Mouse (Mus musculus): Measurements from ENCODE around the gene Scel.
"Not testable (repeated sequence)": the region's sequence is repeated elsewhere in the genome, so short reads cannot be mapped to it uniquely, and the experiment has no call there.

Gene Scel

DNA sequence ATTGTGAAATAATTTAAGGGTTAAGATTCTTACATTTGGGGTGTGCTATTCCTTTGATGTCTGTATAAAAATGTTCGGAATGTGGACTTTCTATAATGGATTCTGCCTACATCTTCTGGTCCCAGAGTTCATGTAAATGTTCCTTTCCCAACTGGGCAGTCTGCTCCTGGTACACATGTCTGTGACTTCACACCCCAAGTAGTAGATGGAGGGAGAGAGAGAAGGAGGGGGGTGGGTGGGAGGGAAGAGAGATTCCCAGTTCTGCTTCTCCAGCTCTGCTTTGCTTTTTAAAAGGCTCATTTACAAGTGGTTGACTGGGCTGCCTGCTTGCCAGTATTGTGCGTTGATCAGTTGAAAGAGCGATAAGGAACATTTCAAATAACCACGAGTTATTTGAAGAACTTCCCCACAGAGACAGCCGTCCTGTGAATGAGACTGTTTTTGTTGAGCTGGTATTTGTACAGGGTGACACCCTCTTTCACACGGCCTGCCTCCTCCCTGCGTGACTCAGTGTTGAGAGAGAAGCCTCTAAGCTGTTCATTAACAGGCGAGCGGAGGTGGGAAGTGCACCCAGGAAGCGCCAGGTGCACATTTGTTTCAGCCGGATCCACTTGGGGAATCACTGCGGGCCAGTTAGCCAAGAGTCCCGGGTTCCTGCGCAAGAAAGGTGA lies at the start of gene Scel:
Gene Scel (plus strand): TSS at position 541 of the 671 bp plus-strand sequence.
- in situ Hi-C loops (cut with MboI, MseI): no loop called here

GRCm38 (mm10) chr14:103468691-103469463 lies 44.3 kb upstream of the Scel start:
- in situ Hi-C loops (cut with MboI, MseI): loop anchor here (10.0 to 25.0 kb wide), 2 partner anchors 124 to 232 kb away; partner anchors contain the start of gene Mycbp2

- in situ Hi-C loops (cut with MboI, MseI): loop anchor here (10.0 to 25.0 kb wide), 2 partner anchors 125 to 232 kb away; partner anchors contain the start of gene Mycbp2
Observed at GRCm38 (mm10) chr14:103469464-103470015, 43.6 kb upstream of the Scel start.

DNA sequence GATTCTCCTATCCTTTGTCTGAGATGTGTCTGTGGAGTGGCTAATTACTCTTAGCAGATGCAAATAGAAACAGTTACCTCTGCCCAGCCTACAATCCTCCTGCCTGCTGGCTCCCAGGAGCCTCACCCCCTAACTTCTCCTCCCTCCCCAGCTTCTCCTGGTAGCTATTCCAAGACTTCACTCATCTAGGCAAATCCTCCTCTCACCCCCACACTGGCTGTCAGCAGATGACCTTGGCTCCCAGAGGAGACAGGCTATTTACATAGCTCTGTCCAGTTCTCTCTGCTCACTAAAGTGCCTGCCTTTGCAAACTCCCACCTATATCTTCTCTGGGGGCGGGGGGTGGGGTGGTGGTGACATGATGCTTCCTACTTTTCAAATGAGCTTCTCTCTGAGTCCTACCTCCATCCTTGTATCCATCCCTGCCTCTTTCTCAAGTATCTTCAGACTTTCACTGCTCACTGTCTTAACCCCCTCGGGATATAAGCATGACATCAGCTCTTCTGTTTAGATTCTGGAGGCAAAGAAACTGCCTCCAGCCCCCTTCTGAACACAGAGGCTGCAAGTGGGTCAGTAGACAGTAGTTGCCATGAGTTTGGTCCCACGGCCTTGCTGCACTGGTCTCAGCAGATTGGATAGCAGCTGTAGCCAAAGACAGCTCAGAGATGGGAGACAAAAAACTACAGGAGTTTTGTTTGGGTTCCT lies 41.9 kb upstream of the Scel start:
- in situ Hi-C loops (cut with MboI, MseI): loop anchor here (25.0 kb wide), 1 partner anchor 234 kb away; no protein-coding TSS in a partner anchor

DNA sequence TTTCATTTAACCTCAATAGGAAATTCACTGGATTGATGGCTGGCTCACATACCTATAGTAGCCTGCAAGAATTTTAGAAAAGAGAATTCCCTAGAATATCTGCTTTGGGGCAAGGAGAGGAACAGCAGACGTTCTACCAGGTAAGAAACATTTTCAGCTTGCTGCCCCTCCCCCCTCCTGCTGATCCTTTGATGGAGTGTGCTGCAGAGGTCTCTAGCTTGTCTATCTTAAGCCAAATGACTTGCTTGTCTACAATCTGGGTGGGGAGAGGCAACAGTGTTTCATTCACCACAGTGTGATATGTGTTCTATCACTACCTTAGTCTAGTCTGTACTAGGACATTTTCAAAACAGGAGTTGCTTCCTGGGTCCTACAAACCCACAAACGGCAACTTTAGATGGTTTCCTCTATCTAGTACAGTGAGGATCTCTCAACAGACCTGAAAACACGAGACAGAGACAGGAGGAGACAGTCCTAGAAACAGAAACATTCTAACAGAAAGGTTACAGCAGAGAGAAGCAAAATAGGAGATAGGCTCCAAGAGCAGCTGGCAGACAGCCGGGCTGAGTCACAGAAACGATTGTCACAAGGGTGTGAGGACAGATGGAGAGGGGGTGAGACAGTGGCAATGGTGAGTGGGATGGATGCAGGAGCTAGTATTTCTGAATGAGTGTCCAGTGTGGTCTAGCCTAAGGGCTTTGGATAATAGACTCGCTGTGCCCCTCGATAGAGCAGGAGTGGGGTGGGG lies 41.2 kb upstream of the Scel start:
- in situ Hi-C loops (cut with MboI, MseI): loop anchor here (25.0 kb wide), 1 partner anchor 235 kb away; no protein-coding TSS in a partner anchor

DNA sequence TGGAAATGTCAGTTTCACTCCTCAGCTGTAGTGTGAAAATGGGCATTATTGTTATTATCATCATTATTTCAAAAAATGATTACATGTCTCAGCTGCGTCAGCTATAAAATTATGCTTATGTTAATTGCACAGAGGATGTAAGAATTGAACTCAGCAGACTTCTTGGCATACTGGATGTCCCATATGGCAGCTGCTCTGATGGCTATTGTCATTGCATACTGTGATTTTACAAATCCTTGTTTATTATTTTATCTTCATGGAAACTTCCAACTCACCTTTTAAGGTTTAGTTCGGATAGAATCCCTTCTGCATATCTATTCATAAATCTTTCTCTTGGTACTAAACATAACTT lies 40.6 kb upstream of the Scel start:
- in situ Hi-C loops (cut with MboI, MseI): loop anchor here (25.0 kb wide), 1 partner anchor 235 kb away; no protein-coding TSS in a partner anchor

- in situ Hi-C loops (cut with MboI, MseI): no loop called here
Observed at GRCm38 (mm10) chr14:103475312-103475711, 37.8 kb upstream of the Scel start.

GRCm38 (mm10) chr14:103476232-103476631 lies 36.9 kb upstream of the Scel start:
- in situ Hi-C loops (cut with MboI, MseI): not testable (repeated sequence)

GRCm38 (mm10) chr14:103477281-103477680 lies 35.9 kb upstream of the Scel start:
- in situ Hi-C loops (cut with MboI, MseI): no loop called here

DNA sequence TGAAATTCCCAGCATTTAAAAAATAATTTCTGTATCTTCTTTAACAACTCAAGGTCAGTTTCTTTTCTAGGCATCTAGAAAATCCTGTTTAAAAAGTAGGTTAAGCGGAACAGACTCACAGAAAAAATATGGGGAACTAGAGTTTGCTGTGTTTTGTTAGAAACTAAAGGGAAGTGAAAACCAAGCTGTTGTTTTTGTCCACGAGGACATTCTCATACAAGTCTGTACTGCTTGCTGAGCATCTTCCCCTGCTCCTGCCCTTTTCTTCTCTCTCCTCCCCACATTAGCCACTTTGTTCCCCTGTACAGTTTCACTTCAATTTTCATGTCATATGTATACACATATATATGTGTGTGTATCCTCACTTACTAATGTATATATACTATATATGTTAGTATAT lies 35.2 kb upstream of the Scel start:
- in situ Hi-C loops (cut with MboI, MseI): no loop called here

DNA sequence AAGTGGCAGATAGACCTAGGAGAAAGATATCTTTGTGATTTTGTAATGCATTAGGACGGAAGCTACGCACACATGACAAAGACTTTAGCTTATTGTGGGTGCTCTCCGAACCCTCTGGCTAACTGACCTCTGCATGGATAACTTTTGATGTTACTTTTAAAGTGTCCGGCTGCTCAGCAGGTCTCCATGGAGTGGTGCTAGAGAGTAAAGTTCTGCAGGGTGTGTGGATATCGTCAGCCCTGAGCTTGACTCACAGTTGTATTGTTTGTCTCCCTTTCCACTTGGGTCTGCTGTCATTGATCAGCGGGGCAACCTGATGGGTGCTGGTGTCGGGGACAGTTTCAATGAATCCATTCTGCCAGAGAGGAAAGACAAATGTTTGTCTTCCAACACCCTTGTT lies 33.7 kb upstream of the Scel start:
- in situ Hi-C loops (cut with MboI, MseI): no loop called here

DNA sequence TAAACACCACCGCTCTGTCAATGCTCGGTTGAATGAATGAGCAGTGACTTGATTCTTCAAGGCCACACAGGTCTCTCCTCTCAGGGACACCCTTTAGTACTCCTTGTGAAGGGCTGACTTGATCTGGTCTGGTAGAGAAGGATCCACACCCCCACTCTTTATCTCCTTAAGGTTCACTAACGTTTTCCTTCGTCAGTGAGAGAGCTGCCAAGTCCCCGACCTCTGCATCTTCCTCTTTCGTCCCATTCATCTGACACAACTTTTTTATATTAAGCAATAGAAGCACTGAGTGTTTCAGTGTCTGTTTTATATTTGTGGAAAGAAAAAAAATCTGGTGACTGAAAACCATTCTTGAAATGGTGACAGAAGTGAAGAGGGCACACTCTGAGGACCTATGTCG lies 31.6 kb upstream of the Scel start:
- in situ Hi-C loops (cut with MboI, MseI): no loop called here

DNA sequence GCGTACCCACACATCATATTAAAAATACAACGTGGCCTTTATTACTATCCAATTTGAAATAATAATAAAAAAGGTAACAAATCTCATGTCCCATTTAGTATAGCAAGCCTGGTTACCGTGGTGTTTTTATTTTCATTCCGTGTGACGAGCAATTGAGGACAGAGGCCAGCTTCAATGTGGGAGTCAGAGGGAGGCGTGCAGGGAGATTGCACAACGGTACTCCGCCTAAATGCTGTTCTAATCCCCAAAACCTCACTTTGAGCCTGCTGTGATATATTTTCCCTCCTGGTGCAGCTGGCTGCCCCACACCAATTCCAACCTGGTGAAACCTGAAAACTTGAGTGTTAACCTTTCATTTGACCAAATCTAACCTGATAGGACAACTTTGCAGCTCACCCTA lies 27.5 kb upstream of the Scel start:
- in situ Hi-C loops (cut with MboI, MseI): no loop called here

GRCm38 (mm10) chr14:103486974-103487373 lies 26.2 kb upstream of the Scel start:
- in situ Hi-C loops (cut with MboI, MseI): no loop called here

DNA sequence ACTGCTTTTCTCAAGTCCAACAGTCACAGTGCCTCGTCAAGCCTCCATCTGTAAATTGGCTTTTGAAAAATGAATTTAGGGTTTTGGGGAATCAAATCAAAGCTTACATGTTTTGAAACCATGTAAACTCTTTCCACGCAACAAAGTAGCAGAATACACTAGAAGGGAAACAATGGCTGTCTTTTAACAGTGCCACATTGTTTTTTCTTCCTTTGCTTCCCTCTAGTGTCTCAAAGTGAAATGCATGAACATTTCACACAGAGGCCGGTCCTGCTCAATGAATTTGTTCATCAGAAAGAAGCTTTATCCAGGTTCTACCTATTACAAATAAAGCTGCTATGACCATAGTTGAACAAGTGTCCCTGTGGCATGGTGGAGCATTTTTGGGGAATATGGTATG lies 24.5 kb upstream of the Scel start:
- in situ Hi-C loops (cut with MboI, MseI): no loop called here

DNA sequence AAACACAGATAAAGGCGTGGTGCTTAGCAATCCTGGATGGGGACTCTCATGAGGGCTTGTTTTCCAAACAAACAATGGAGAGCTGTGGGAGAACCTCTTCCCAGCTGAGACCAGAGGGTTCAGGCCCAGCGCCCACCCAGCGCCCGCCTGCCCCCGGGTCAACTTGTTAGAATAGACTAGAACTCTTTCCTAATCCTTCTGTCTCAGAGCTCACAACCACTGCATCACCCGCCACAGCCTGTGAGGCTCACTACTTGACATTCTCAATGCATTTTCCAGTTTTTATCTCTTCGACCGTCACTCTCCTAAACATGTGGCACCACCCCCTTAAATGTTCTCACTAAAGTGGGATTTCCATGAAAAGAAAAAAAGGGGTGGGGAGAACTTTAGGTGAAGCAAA lies 14.9 kb upstream of the Scel start:
- in situ Hi-C loops (cut with MboI, MseI): no loop called here

- in situ Hi-C loops (cut with MboI, MseI): no loop called here
Observed at GRCm38 (mm10) chr14:103498613-103499012, 14.5 kb upstream of the Scel start.

- in situ Hi-C loops (cut with MboI, MseI): no loop called here
Observed at GRCm38 (mm10) chr14:103499060-103499459, 14.1 kb upstream of the Scel start.

- in situ Hi-C loops (cut with MboI, MseI): no loop called here
Observed at GRCm38 (mm10) chr14:103500309-103500708, 12.8 kb upstream of the Scel start.

GRCm38 (mm10) chr14:103500941-103501340 lies 12.2 kb upstream of the Scel start:
- in situ Hi-C loops (cut with MboI, MseI): no loop called here

- in situ Hi-C loops (cut with MboI, MseI): no loop called here
Observed at GRCm38 (mm10) chr14:103504514-103504913, 8.6 kb upstream of the Scel start.
